Mouse (Mus musculus) C2C12 (cell line): ENCODE measurements around the gene Mob1b.

Experiments
- CEBPB ChIP-seq: IDR thresholded peaks from one replicate; pipeline ENCODE4 v1.6.1; 2011; ENCODE audit warnings: low read depth, mild to moderate bottlenecking, control low read depth, moderate library complexity
- CTCF ChIP-seq: IDR thresholded peaks from one replicate; pipeline ENCODE4 v1.5.1; 2011; ENCODE audit not compliant: control insufficient read depth, insufficient read depth, insufficient read length
- MAX ChIP-seq: IDR thresholded peaks from one replicate; pipeline ENCODE4 v1.6.1; 2011; ENCODE audit warnings: mild to moderate bottlenecking, control low read depth
- MYOD1 ChIP-seq: IDR thresholded peaks from one replicate; pipeline ENCODE4 v1.6.1; 2011; ENCODE audit warnings: low read depth; ENCODE audit not compliant: control insufficient read depth, insufficient read length
- MYOG ChIP-seq: IDR thresholded peaks from one replicate; pipeline ENCODE4 v1.6.1; 2011; ENCODE audit not compliant: control insufficient read depth, insufficient read length; ENCODE audit errors: extremely low read depth

DNA sequence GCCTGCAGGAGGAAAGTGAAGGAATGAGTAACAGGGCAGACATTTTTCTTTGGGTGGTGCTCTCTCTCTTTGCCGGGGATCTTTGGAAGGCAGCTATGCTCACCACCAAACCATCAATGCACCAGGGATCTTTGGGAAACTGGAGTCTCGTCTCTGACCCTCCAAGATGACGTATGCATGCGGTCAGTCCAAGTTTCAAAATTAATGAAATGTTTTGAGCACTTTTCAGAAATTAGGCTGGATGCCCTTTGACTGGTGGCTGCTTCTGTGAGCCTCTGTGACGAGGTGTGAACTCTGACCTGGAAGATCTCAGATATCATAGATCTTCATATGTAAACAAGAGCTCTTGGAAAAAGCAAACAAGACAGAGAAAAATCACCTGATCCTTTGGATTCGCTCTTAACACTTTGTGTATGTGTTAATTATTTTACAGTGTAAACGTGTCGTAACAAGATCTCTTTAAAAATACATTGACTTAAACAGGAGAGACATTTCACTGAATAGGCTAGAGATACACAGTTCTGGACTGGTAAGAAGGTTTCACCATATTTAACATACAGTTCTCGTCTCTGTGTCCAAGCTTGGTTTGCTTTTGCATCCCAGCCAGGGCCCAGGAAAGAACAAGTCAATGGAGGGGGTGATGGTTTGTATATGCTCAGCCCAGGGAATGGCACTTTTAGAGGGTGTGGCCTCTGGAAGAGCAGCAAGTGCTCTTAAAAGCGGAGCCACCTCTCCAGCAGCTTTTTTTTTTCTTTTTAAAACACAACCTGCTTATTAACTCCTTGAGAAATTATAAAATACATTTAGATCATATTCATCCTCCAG, 29.8 kb upstream of the Mob1b start:
- no peak for TF ChIP-seq CTCF
- no peak for TF ChIP-seq MYOG
- TF ChIP-seq MAX: no peak
- no peak for TF ChIP-seq MYOD1
- TF ChIP-seq CEBPB: no peak
